Mouse (Mus musculus) spleen, adult 2 months (tissue): ENCODE data around the gene Rab12. TPM values are rescaled to one million over a fixed set of nuclear protein-coding genes. Genes with fewer than 3 reads are reported as not detected.
"Not testable (repeated sequence)": the region's sequence is repeated elsewhere in the genome, so short reads cannot be mapped to it uniquely, and the experiment has no call there.

Experiments used
- DNase-seq, 2 experiments: peaks; one replicate each; pipeline versions ENCODE4 v3.0.0 to v3.0.0-alpha.2; 2012 to 2021; ENCODE audit warnings: low spot score in 2 of 2, low read depth in 1 of 2
- H3K27ac ChIP-seq: fragments of 200-500 bp; 2 replicates; pipeline ENCODE4 v1.5.1; 2012; ENCODE audit warnings: low read length, inconsistent platforms; ENCODE audit not compliant: insufficient read depth
- H3K27me3 ChIP-seq: fragments of 200-500 bp; 2 replicates; pipeline ENCODE4 v1.6.1; 2012; ENCODE audit warnings: mild to moderate bottlenecking, moderate library complexity, low read length, inconsistent platforms; ENCODE audit not compliant: control insufficient read depth, insufficient read depth
- H3K36me3 ChIP-seq: fragments of 200-500 bp; 2 replicates; pipeline ENCODE4 v1.6.1; 2012; ENCODE audit warnings: mild to moderate bottlenecking, low read length, inconsistent platforms; ENCODE audit not compliant: control insufficient read depth, insufficient read depth
- H3K4me1 ChIP-seq: fragments of 200-500 bp; 2 replicates; pipeline ENCODE4 v1.6.1; 2011; ENCODE audit warnings: inconsistent platforms; ENCODE audit not compliant: control insufficient read depth, insufficient read depth, insufficient read length
- H3K4me3 ChIP-seq: fragments of 200-500 bp; 2 replicates; pipeline ENCODE4 v1.5.1; 2011; ENCODE audit warnings: mild to moderate bottlenecking, inconsistent platforms; ENCODE audit not compliant: insufficient read depth, insufficient read length; ENCODE audit errors: extremely low read depth
- CTCF ChIP-seq: fragments of 200-500 bp; IDR thresholded peaks from 2 replicates; pipeline ENCODE4 v1.5.1; 2011; ENCODE audit warnings: mild to moderate bottlenecking, inconsistent platforms; ENCODE audit not compliant: insufficient read depth, insufficient read length, insufficient replicate concordance; ENCODE audit errors: extremely low read depth
- POLR2A ChIP-seq: fragments of 200-500 bp; IDR thresholded peaks from 2 replicates; pipeline ENCODE4 v1.6.1; 2011; ENCODE audit warnings: low read depth, low read length, inconsistent platforms
- WGBS: fragments of 180-500 bp; shearing (Covaris S2); methylation state at CpG from one replicate; pipeline ENCODE4 v1.1.7; 2018; 5-methylcytosine and 5-hydroxymethylcytosine counted together
- polyA plus RNA-seq: library from polyadenylated mRNA; depleted of rRNA; stranded (reverse); fragments of >200 nt; gene quantifications from 2 replicates; pipeline ENCODE4 v1.2.3, GENCODE M21; 2012

Rab12 gene
- polyA plus RNA-seq, 1 experiment, result 22.3 TPM

DNA sequence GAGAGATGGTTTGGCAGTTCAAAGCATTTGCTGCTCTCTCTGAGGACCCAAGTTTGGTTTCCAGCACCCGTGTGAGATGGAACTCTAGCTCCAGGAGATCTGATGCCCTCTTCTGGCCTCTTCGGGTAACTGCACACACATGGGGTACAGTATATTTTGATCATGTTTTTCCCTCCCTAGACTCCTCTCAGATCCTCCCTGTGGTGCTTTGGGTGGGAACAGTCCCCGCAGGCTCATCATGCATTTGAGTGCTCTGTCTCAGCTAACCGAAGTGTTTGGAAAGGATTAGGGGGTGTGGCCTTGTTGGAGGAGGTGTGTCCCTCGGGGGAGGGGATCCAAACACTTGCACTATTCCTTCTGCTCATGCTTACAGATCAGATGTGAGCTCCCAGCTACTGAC is 31.0 kb upstream of the Rab12 start:
- Histone ChIP-seq H3K4me3 (no peak overlapping the region), H3K4me1 (no peaks in the 10 kb centered on the region), H3K27ac (no peak overlapping the region), H3K27me3 (no peaks in the 10 kb centered on the region), H3K36me3 (no peaks in the 10 kb centered on the region)
- no peak for DNase-seq
- WGBS, result 92% methylated on average over 5 of the region's 5 CpGs
- TF ChIP-seq CTCF (no peak), POLR2A (no peak)

DNA sequence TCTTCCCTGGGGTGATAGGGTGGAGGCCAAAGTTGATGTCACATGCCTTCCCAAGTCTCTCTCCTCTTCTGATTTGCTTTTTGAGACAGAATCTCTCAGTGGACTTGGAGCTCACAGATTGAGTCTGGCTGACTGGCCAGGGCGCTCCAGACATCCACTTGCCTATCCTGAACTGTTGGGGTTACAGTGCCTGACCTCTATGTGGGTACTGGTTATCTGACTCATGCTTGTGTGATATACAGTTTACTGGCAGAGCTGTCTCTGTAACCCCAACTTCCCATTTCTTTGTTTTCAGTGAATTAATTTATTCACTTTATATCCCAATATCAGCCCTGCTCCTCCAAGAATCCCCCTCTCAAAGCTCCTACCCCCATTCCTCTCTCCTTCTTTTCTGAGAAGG is 12.8 kb upstream of the Rab12 start:
- no peak for DNase-seq
- Histone ChIP-seq H3K4me3 (no peak overlapping the region), H3K27ac (no peak overlapping the region), H3K27me3 (no peaks in the 10 kb centered on the region), H3K36me3 (no peaks in the 10 kb centered on the region), H3K4me1 (no peaks in the 10 kb centered on the region)
- 73% methylated on average over 1 of the region's 1 CpGs for WGBS
- TF ChIP-seq CTCF (no peak), POLR2A (no peak)

DNA sequence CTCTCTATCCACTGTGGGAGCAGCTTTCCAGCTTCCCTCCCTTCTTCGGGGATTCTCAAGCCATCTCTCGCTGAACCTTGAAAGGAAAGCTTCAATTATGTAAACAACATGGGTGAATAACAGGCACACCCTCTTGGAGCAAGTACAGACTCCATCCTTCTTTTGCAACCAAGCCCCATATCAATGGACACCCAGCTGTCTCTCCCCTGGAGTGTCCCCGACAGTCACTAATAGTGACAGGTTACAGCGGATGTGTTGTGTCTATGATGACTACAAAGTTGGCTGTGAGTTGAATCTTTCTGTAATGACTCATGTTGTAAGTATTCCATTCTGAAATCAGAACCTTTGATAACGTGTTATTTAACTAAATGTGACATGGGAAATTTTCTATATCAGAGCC is 3.9 kb upstream of the Rab12 start:
- Histone ChIP-seq H3K27me3 (no peaks in the 10 kb centered on the region), H3K36me3 (no peaks in the 10 kb centered on the region), H3K4me1 (no peaks in the 10 kb centered on the region), H3K27ac (no peak overlapping the region), H3K4me3 (no peak overlapping the region)
- no peak for DNase-seq
- no peak for TF ChIP-seq CTCF
- TF ChIP-seq POLR2A, result no peak
- WGBS, result 89% methylated on average over 5 of the region's 5 CpGs

DNA sequence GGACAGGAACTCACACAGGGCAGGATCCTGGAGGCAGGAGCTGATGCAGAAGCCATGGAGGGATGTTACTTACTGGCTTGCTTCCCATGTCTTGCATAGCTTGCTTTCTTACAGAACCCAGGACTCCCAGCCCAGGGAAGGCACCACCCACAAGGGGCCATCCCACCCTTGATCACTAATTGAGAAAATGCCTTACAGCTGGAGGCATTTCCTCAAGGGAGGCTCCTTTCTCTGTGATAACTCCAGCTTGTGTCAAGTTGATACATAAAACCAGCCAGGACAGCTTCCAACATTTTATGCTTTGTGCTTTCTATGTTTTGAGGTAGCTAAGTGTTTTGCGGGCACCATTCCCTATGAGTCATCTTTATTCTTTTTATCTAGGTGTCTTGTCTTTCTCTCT is 3.1 kb upstream of the Rab12 start:
- 92% methylated on average over 1 of the region's 1 CpGs for WGBS
- H3K27me3 ChIP-seq, H3K4me3 ChIP-seq, H3K4me1 ChIP-seq, DNase-seq, H3K27ac ChIP-seq, H3K36me3 ChIP-seq: not testable (repeated sequence)

DNA sequence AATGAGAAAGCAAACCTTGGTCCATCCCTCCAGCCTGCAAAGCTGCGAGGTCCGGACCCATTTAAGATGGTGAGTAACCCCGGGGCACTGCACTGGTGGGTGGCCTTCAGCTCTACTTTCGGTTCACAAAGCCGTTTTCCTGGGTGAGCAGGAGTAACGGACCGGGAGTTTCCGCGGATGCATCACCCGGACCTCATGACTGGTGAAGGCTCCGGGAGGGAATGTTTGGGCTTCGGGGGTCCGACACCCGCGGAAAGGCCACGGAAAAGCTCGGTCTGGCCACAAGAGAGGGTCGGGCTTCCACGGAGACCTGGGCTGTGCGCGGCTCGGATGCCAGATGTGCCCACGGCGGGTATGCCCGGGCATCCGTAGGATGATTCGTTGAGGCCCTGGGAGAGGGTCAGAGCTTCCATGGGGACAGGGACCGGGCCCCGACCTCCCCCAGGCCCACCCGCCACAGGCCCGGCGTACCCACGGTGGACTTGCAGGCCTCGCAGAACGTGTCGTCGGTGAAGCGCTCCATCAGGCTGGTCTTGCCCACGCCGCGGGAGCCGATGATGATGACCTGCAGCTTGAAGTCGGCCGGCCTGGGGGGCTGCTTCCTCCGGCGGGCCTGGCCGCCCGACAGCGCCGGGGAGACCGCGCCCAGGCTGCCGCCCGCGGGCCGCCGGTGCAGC is 514 bp downstream of the Rab12 start:
- under 1% methylated on average over 52 of the region's 57 CpGs for WGBS
- H3K27ac ChIP-seq, result peak overlapping the region; percentile 30; the same call in 1 of the 2 replicates

DNA sequence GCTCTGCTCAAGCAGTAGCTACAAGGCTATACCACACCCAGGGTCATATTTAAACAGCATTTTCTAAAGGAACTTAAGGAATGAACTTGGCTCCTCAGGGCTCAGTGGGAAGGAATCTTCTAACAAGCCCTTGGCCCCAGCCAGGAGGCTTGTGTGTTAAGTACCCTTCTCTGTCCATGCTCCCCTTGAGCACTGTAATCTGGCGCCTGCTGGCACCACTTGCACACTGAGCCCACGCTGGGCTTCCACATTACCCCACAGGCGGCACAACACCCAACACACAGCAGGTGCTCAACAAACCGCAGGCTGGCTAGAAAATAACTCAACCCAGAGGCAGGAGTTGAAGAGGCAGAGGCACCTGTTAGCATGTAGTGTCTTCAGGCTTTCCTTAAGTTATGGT is 2.6 kb downstream of the Rab12 start:
- Histone ChIP-seq H3K4me3 (no peak overlapping the region), H3K27me3 (no peaks in the 10 kb centered on the region), H3K27ac (no peak overlapping the region), H3K36me3 (no peaks in the 10 kb centered on the region), H3K4me1 (peaks cover 9% of the 10 kb centered on the region)
- no peak for DNase-seq
- no peak for TF ChIP-seq POLR2A
- no peak for TF ChIP-seq CTCF
- WGBS, result 83% methylated on average over 4 of the region's 4 CpGs

More for the DNA sequence above, 514 bp downstream of the Rab12 start:
- DNase-seq, result peak in 1 of 2 experiments; percentile 17
- Histone ChIP-seq H3K36me3 (no peaks in the 10 kb centered on the region), H3K4me3 (peak overlapping the region; percentile 96), H3K27me3 (no peaks in the 10 kb centered on the region), H3K4me1 (peaks cover 7% of the 10 kb centered on the region)
- TF ChIP-seq CTCF (no peak), POLR2A (no peak)

DNA sequence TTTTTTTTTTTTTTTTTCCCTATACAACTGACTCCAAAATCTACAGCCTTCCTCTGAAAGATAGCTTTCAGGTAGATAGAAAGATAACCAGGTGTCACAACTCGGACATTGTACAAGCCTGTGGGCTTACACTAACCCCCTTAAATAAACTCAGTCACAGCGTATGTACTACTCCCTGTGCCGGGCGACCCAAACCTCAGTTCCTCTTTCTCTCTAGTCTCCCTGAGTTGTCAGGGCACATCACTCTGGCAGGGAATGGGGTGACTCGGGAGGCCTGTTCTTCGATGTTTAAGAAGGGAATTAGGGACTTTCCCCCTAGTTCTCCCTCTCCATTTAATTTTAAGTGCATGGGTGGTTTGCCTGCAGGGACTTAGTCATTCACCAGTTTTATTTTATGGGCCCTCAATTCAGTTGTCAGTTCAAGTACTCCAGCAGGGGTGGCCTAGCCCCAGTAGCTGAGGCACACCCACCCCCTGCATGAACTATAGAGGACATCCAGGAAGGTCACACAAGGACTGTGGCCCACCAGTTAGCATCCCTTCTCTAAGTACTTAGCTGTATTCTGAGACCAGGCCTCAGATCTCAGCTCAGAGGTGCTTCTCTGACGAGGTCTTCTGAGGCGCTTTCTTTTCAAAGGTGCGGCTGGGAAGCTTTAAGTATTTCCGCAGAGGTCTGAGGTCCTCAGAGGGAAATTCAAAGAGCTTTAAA is 5.1 kb downstream of the Rab12 start:
- DNase-seq, result no peak
- TF ChIP-seq POLR2A, result no peak
- TF ChIP-seq CTCF, result no peak
- Histone ChIP-seq H3K4me3 (no peak overlapping the region), H3K36me3 (no peaks in the 10 kb centered on the region), H3K4me1 (peaks cover 9% of the 10 kb centered on the region), H3K27ac (no peak overlapping the region), H3K27me3 (no peaks in the 10 kb centered on the region)
- 66% methylated on average over 10 of the region's 10 CpGs for WGBS
